Mouse (Mus musculus) liver, embryonic 11.5 days (tissue): Measurements from ENCODE around the gene Dph7. TPM values are rescaled to one million over a fixed set of nuclear protein-coding genes. Genes with fewer than 3 reads are reported as not detected.
A peak's percentile ranks its signal among the peaks of the same experiment; 100 is the strongest.
"Not testable (repeated sequence)": the region's sequence is repeated elsewhere in the genome, so short reads cannot be mapped to it uniquely, and the experiment has no call there.

Experiments used
- ATAC-seq: fragments of 200-750 bp; cut with Nextera tagmentation; replicated peaks from 2 replicates; pipeline ENCODE4 v1.8.0; 2017; ENCODE audit warnings: moderate number of reproducible peaks, mild to moderate bottlenecking, moderate TSS enrichment, moderate library complexity; ENCODE audit not compliant: low FRiP score
- DNase-seq: peaks from one replicate; pipeline ENCODE4 v3.0.0-alpha.2; 2017; ENCODE audit warnings: low spot score
- H3K27ac ChIP-seq: fragments of 300-500 bp; sonication (generic); 2 replicates; pipeline ENCODE4 v1.5.1; 2014; ENCODE audit warnings: mild to moderate bottlenecking, low read depth, low read length, control low read depth
- H3K27me3 ChIP-seq: fragments of 300-500 bp; sonication (generic); replicated peaks from 2 replicates; pipeline ENCODE4 v1.6.1; 2014; ENCODE audit warnings: low read length, mixed read lengths; ENCODE audit not compliant: control insufficient read depth, insufficient read depth
- H3K36me3 ChIP-seq: fragments of 300-500 bp; sonication (generic); 2 replicates; pipeline ENCODE4 v1.6.1; 2014; ENCODE audit warnings: mild to moderate bottlenecking, low read length, moderate library complexity, mixed read lengths; ENCODE audit not compliant: control insufficient read depth, insufficient read depth
- H3K4me1 ChIP-seq: fragments of 300-500 bp; sonication (generic); replicated peaks from 2 replicates; pipeline ENCODE4 v1.6.1; 2014; ENCODE audit warnings: low read length, mixed read lengths; ENCODE audit not compliant: control insufficient read depth, insufficient read depth
- H3K4me2 ChIP-seq: fragments of 300-500 bp; sonication (generic); 2 replicates; pipeline ENCODE4 v1.6.1; 2014; ENCODE audit warnings: mild to moderate bottlenecking, control low read depth, moderate library complexity
- H3K4me3 ChIP-seq: fragments of 300-500 bp; sonication (generic); 2 replicates; pipeline ENCODE4 v1.5.1; 2014; ENCODE audit warnings: low read depth, low read length, control low read depth
- H3K9ac ChIP-seq: fragments of 300-500 bp; sonication (generic); 2 replicates; pipeline ENCODE4 v1.6.1; 2014; ENCODE audit warnings: low read depth, low read length, control low read depth
- H3K9me3 ChIP-seq: fragments of 300-500 bp; sonication (generic); 2 replicates; pipeline ENCODE4 v1.6.1; 2016; ENCODE audit warnings: low read length, inconsistent platforms, mixed read lengths; ENCODE audit not compliant: control insufficient read depth
- WGBS: fragments of 180-500 bp; shearing (Covaris S2); extraction: QIAGEN DNeasy Blood & Tissue Kit; methylation state at CpG from one replicate; pipeline ENCODE4 v1.1.7; 2014; 5-methylcytosine and 5-hydroxymethylcytosine counted together
- polyA plus RNA-seq: library from polyadenylated mRNA; unstranded; fragments of >200 nt; fragmentation: Nextera tagmentation; extraction: Ambion mirVana; gene quantifications from 2 replicates; pipeline ENCODE4 v1.2.1, GENCODE M21; 2014

Dph7 gene
- polyA plus RNA-seq, 1 experiment from 2014 or later = 22.9 TPM

- DNase-seq = no peak
- H3K27ac ChIP-seq = no peak overlapping the region
- no peaks in the 10 kb centered on the region for H3K27me3 ChIP-seq
- H3K4me3 ChIP-seq = no peak overlapping the region
- no peak for ATAC-seq
- no peak overlapping the region for H3K9ac ChIP-seq
- H3K4me1 ChIP-seq = no peaks in the 10 kb centered on the region
- H3K4me2 ChIP-seq = no peak overlapping the region
- H3K36me3 ChIP-seq = 0 out of 2 replicates have a peak, but pooled peaks cover 2% of the 10 kb centered on the region
- WGBS = 52% methylated on average over 7 of the region's 7 CpGs
- H3K9me3 ChIP-seq = no peaks in the 10 kb centered on the region
Measured at GRCm38 (mm10) chr2:24926965-24927358, 35.2 kb upstream of the Dph7 start.

- no peaks in the 10 kb centered on the region for H3K27me3 ChIP-seq
- WGBS = 71% methylated on average over 4 of the region's 4 CpGs
- no peak for ATAC-seq
- H3K4me1 ChIP-seq = no peaks in the 10 kb centered on the region
- H3K9ac ChIP-seq = no peak overlapping the region
- no peaks in the 10 kb centered on the region for H3K9me3 ChIP-seq
- H3K4me3 ChIP-seq = no peak overlapping the region
- H3K27ac ChIP-seq = no peak overlapping the region
- DNase-seq = no peak
- no peak overlapping the region for H3K4me2 ChIP-seq
- 0 out of 2 replicates have a peak, but pooled peaks cover 2% of the 10 kb centered on the region for H3K36me3 ChIP-seq
Measured at GRCm38 (mm10) chr2:24927810-24928479, 34.3 kb upstream of the Dph7 start.

- Histone ChIP-seq H3K9ac (no peak overlapping the region), H3K4me2 (no peak overlapping the region), H3K4me3 (no peak overlapping the region), H3K36me3 (0 out of 2 replicates have a peak, but pooled peaks cover 2% of the 10 kb centered on the region), H3K27ac (no peak overlapping the region), H3K4me1 (peaks cover 2% of the 10 kb centered on the region), H3K27me3 (0 out of 2 replicates have a peak, but pooled peaks cover 3% of the 10 kb centered on the region), H3K9me3 (no peaks in the 10 kb centered on the region)
- WGBS = 70% methylated on average over 2 of the region's 2 CpGs
- no peak for ATAC-seq
- DNase-seq = no peak
Measured at GRCm38 (mm10) chr2:24929119-24929518, 33.1 kb upstream of the Dph7 start.

GRCm38 (mm10) chr2:24929593-24929992, 32.6 kb upstream of the Dph7 start:
- no peaks in the 10 kb centered on the region for H3K9me3 ChIP-seq
- H3K4me3 ChIP-seq = no peak overlapping the region
- DNase-seq (no peak), ATAC-seq (no peak)
- 86% methylated on average over 5 of the region's 5 CpGs for WGBS
- H3K4me1 ChIP-seq = peaks cover 6% of the 10 kb centered on the region
- 0 out of 2 replicates have a peak, but pooled peaks cover 2% of the 10 kb centered on the region for H3K36me3 ChIP-seq
- no peak overlapping the region for H3K4me2 ChIP-seq
- no peak overlapping the region for H3K9ac ChIP-seq
- H3K27me3 ChIP-seq = 0 out of 2 replicates have a peak, but pooled peaks cover 3% of the 10 kb centered on the region
- no peak overlapping the region for H3K27ac ChIP-seq

- ATAC-seq (peak; percentile 71), DNase-seq (no peak)
- H3K27ac ChIP-seq = peak overlapping the region; percentile 79
- peak overlapping the region; percentile 88 for H3K9ac ChIP-seq
- WGBS = 5% methylated on average over 19 of the region's 19 CpGs
- no peaks in the 10 kb centered on the region for H3K36me3 ChIP-seq
- H3K27me3 ChIP-seq = 0 out of 2 replicates have a peak, but pooled peaks cover 3% of the 10 kb centered on the region
- H3K4me3 ChIP-seq = peak overlapping the region; percentile 83
- H3K4me1 ChIP-seq = peaks cover 6% of the 10 kb centered on the region
- H3K4me2 ChIP-seq = peak overlapping the region; percentile 99
- H3K9me3 ChIP-seq = no peaks in the 10 kb centered on the region
Measured at GRCm38 (mm10) chr2:24934441-24934963, 27.7 kb upstream of the Dph7 start.

- ATAC-seq = peak; percentile 91
- Histone ChIP-seq H3K27me3 (0 out of 2 replicates have a peak, but pooled peaks cover 3% of the 10 kb centered on the region), H3K9ac (peak within 1 kb of the TSS; percentile 88), H3K27ac (peak within 1 kb of the TSS; percentile 79), H3K4me1 (peaks cover 6% of the 10 kb centered on the region), H3K9me3 (no peaks in the 10 kb centered on the region), H3K36me3 (no peaks in the 10 kb centered on the region), H3K4me3 (peak within 1 kb of the TSS; percentile 83), H3K4me2 (peak within 1 kb of the TSS; percentile 99)
- WGBS = under 1% methylated on average over 49 of the region's 49 CpGs
- DNase-seq = peak; percentile 90
Measured at GRCm38 (mm10) chr2:24935057-24935796, 27.0 kb upstream of the Dph7 start, which contains the start of gene Arrdc1. TSS of gene Arrdc1 (minus strand) at chr2:24935252.

GRCm38 (mm10) chr2:24942092-24942491, 20.1 kb upstream of the Dph7 start:
- Histone ChIP-seq H3K27me3 (no peaks in the 10 kb centered on the region), H3K9me3 (no peaks in the 10 kb centered on the region), H3K4me1 (no peaks in the 10 kb centered on the region), H3K27ac (no peak overlapping the region), H3K36me3 (no peaks in the 10 kb centered on the region), H3K9ac (no peak overlapping the region), H3K4me3 (no peak overlapping the region), H3K4me2 (no peak overlapping the region)
- DNase-seq = no peak
- ATAC-seq = no peak
- WGBS = 62% methylated on average over 4 of the region's 4 CpGs

GRCm38 (mm10) chr2:24944304-24944703, 17.9 kb upstream of the Dph7 start:
- not testable (repeated sequence) for H3K4me2 ChIP-seq, H3K4me1 ChIP-seq, H3K9me3 ChIP-seq, H3K4me3 ChIP-seq, H3K27me3 ChIP-seq, ATAC-seq, DNase-seq, H3K36me3 ChIP-seq, H3K9ac ChIP-seq, H3K27ac ChIP-seq
- 45% methylated on average over 2 of the region's 2 CpGs for WGBS
